Mouse (Mus musculus) hindbrain, embryonic 13.5 days (tissue): Measurements from ENCODE around the gene Cops8. TPM values are rescaled to one million over a fixed set of nuclear protein-coding genes. Genes with fewer than 3 reads are reported as not detected.

Experiments
- ATAC-seq: fragments of 200-750 bp; cut with Nextera tagmentation; 2 replicates; pipeline ENCODE4 v1.8.0; 2017; ENCODE audit warnings: moderate TSS enrichment; ENCODE audit not compliant: low FRiP score
- H3K27ac ChIP-seq: fragments of 300-500 bp; sonication (generic); 2 replicates; pipeline ENCODE4 v1.5.1; 2015; ENCODE audit warnings: inconsistent platforms, mild to moderate bottlenecking, moderate library complexity
- H3K27me3 ChIP-seq: fragments of 300-500 bp; sonication (generic); 2 replicates; pipeline ENCODE4 v1.6.1; 2015; ENCODE audit warnings: mild to moderate bottlenecking, inconsistent platforms
- H3K36me3 ChIP-seq: fragments of 300-500 bp; sonication (generic); 2 replicates; pipeline ENCODE4 v1.6.1; 2015; ENCODE audit warnings: mild to moderate bottlenecking, inconsistent platforms
- H3K4me1 ChIP-seq: fragments of 300-500 bp; sonication (generic); replicated peaks from 2 replicates; pipeline ENCODE4 v1.6.1; 2015; ENCODE audit warnings: inconsistent platforms
- H3K4me2 ChIP-seq: fragments of 300-500 bp; sonication (generic); 2 replicates; pipeline ENCODE4 v1.6.1; 2015; ENCODE audit warnings: inconsistent platforms, mild to moderate bottlenecking, moderate library complexity
- H3K4me3 ChIP-seq: fragments of 300-500 bp; sonication (generic); 2 replicates; pipeline ENCODE4 v1.5.1; 2015; ENCODE audit warnings: mild to moderate bottlenecking, inconsistent platforms
- H3K9ac ChIP-seq: fragments of 300-500 bp; sonication (generic); 2 replicates; pipeline ENCODE4 v1.6.1; 2015; ENCODE audit warnings: mild to moderate bottlenecking, inconsistent platforms
- H3K9me3 ChIP-seq: fragments of 300-500 bp; sonication (generic); 2 replicates; pipeline ENCODE4 v1.6.1; 2016; ENCODE audit warnings: inconsistent platforms
- WGBS: fragments of 180-500 bp; shearing (Covaris S2); methylation state at CpG from one replicate; pipeline ENCODE4 v1.1.7; 2015; 5-methylcytosine and 5-hydroxymethylcytosine counted together
- polyA plus RNA-seq: library from polyadenylated mRNA; unstranded; fragments of >200 nt; fragmentation: Nextera tagmentation; extraction: Ambion mirVana; gene quantifications from 2 replicates; pipeline ENCODE4 v1.2.1, GENCODE M21; 2015

The Cops8 gene
- polyA plus RNA-seq, 1 experiment from 2014 or later, result 178 TPM

DNA sequence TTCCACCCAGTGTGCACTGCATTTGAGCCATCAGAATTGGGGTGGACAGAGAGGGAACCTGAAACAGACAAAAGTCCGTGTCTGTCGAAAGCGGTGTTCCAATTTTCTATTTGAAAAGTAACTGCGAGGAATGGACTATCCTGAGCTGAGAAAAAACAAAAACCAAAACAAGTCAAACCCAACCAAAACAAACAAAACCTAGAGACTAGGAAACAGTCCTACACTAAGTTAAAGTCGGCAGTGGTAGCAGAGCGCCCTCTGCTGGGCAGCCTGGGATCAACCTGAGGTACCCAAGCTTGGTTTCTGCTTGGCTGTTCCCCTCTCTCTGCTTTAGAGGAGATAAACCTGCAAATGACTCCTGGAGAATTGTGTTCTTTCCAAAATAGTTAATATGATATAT is 10.0 kb upstream of the Cops8 start:
- Histone ChIP-seq H3K9ac (no peak overlapping the region), H3K4me3 (no peak overlapping the region), H3K27me3 (peaks cover 15% of the 10 kb centered on the region), H3K4me1 (no peaks in the 10 kb centered on the region; the same call in 1 of the 2 replicates), H3K9me3 (peaks cover 4% of the 10 kb centered on the region; the same call in 1 of the 2 replicates), H3K4me2 (no peak overlapping the region), H3K27ac (no peak overlapping the region), H3K36me3 (no peaks in the 10 kb centered on the region)
- WGBS, result 22% methylated on average over 6 of the region's 6 CpGs
- ATAC-seq, result 0 out of 2 replicates have a peak, but pooled peaks have one; percentile 43

DNA sequence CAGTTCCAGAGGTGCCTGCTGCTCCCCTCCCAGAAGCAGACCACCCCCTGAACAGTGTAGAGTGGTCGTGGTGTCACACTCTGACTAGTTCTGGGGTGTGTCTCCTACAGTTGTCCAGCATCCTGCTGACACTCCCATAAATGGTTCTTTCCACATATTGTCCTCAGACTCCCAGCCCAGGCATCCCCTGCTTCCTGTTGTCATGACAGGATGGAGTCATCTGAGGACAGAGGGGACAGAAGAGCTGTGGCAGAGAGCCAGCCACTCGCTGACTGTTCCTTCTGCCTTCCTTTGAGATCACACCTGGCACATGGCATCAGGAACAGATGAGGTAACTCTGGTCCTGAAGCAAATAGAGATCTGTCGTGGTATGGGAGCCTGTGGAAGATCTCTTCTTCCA is 3.6 kb upstream of the Cops8 start:
- ATAC-seq, result no peak

DNA sequence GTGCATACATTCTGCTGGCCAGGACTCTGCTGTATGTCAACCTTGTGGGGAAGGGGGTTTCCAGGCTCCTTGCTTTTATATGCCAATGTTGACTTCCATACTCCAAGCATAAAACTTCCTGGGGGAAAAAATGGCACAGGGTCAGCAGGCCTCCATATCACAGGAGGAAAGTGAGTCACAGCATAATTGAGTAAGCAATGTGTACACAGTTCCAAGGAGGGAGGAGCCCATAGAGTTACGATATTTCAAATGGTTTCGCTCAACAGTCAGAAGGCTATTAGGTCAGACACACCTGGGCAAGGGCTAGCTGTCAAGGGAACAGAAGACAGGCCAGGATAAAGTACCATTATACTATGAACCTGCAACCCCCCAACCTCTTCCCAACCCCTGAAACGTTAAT is 1.7 kb upstream of the Cops8 start:
- no peak overlapping the region for H3K9ac ChIP-seq
- no peak overlapping the region for H3K27ac ChIP-seq
- no peak for ATAC-seq
- peaks cover 1% of the 10 kb centered on the region; the same call in 1 of the 2 replicates for H3K9me3 ChIP-seq
- H3K4me3 ChIP-seq, result no peak overlapping the region
- H3K4me2 ChIP-seq, result no peak overlapping the region
- 71% methylated on average over 3 of the region's 3 CpGs for WGBS
- peaks cover 8% of the 10 kb centered on the region for H3K36me3 ChIP-seq
- peaks cover 16% of the 10 kb centered on the region for H3K4me1 ChIP-seq
- peaks cover 17% of the 10 kb centered on the region for H3K27me3 ChIP-seq

More for the DNA sequence above, 3.6 kb upstream of the Cops8 start:
- H3K9ac ChIP-seq, result no peak overlapping the region
- no peak overlapping the region for H3K4me3 ChIP-seq
- peaks cover 9% of the 10 kb centered on the region for H3K4me1 ChIP-seq
- H3K27me3 ChIP-seq, result peaks cover 19% of the 10 kb centered on the region
- 51% methylated on average over 3 of the region's 3 CpGs for WGBS
- H3K9me3 ChIP-seq, result peaks cover 4% of the 10 kb centered on the region; the same call in 1 of the 2 replicates
- H3K36me3 ChIP-seq, result no peaks in the 10 kb centered on the region
- no peak overlapping the region for H3K4me2 ChIP-seq
- no peak overlapping the region for H3K27ac ChIP-seq

DNA sequence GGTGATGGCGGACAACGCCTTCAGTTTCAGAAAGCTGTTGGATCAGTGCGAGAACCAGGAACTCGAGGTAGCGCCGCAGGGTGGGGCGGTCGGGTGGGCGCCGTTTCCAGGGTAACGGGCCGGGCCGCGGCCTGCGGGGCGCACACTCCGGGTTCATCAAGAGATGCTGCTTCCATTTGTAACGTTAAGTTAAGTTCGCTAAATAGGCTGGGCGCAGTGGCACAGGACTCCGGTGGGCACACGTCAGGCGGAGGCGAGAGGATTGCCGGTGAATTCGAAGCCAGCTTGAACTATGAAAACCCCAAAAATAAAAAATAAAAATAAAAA is 743 bp downstream of the Cops8 start:
- peak overlapping the region; percentile 82 for H3K4me2 ChIP-seq
- ATAC-seq, result peak; percentile 80
- peaks cover 16% of the 10 kb centered on the region for H3K4me1 ChIP-seq
- peak overlapping the region; percentile 84 for H3K27ac ChIP-seq
- 1% methylated on average over 26 of the region's 26 CpGs for WGBS
- peak overlapping the region; percentile 75 for H3K4me3 ChIP-seq
- H3K27me3 ChIP-seq, result peaks cover 13% of the 10 kb centered on the region
- H3K9me3 ChIP-seq, result no peaks in the 10 kb centered on the region
- H3K9ac ChIP-seq, result peak overlapping the region; percentile 88
- peaks cover 33% of the 10 kb centered on the region for H3K36me3 ChIP-seq

- 94% methylated on average over 5 of the region's 5 CpGs for WGBS
- Histone ChIP-seq H3K4me2 (no peak overlapping the region), H3K9ac (no peak overlapping the region), H3K27me3 (no peaks in the 10 kb centered on the region), H3K4me3 (no peak overlapping the region), H3K27ac (no peak overlapping the region), H3K36me3 (peaks cover 88% of the 10 kb centered on the region), H3K4me1 (peaks cover 6% of the 10 kb centered on the region; the same call in 1 of the 2 replicates), H3K9me3 (no peaks in the 10 kb centered on the region)
- ATAC-seq, result no peak
These were observed 6.6 kb downstream of the Cops8 start for GRCm38 (mm10) chr1:90609363-90609762.

GRCm38 (mm10) chr1:90617258-90617657 is 14.5 kb downstream of the Cops8 start:
- 95% methylated on average over 7 of the region's 7 CpGs for WGBS
- no peaks in the 10 kb centered on the region for H3K27me3 ChIP-seq

GRCm38 (mm10) chr1:90633415-90634030 is 30.7 kb downstream of the Cops8 start:
- no peak overlapping the region for H3K9ac ChIP-seq
- H3K9me3 ChIP-seq, result no peaks in the 10 kb centered on the region
- H3K4me2 ChIP-seq, result no peak overlapping the region
- no peaks in the 10 kb centered on the region for H3K27me3 ChIP-seq
- no peaks in the 10 kb centered on the region for H3K36me3 ChIP-seq
- no peaks in the 10 kb centered on the region for H3K4me1 ChIP-seq
- 84% methylated on average over 6 of the region's 6 CpGs for WGBS
- ATAC-seq, result no peak
- no peak overlapping the region for H3K4me3 ChIP-seq
- no peak overlapping the region for H3K27ac ChIP-seq

More at GRCm38 (mm10) chr1:90617258-90617657, 14.5 kb downstream of the Cops8 start:
- no peaks in the 10 kb centered on the region for H3K4me1 ChIP-seq
- no peak for ATAC-seq
- no peak overlapping the region for H3K27ac ChIP-seq
- no peak overlapping the region for H3K9ac ChIP-seq
- H3K4me3 ChIP-seq, result no peak overlapping the region
- H3K4me2 ChIP-seq, result no peak overlapping the region
- no peaks in the 10 kb centered on the region for H3K9me3 ChIP-seq
- peaks cover 39% of the 10 kb centered on the region for H3K36me3 ChIP-seq

DNA sequence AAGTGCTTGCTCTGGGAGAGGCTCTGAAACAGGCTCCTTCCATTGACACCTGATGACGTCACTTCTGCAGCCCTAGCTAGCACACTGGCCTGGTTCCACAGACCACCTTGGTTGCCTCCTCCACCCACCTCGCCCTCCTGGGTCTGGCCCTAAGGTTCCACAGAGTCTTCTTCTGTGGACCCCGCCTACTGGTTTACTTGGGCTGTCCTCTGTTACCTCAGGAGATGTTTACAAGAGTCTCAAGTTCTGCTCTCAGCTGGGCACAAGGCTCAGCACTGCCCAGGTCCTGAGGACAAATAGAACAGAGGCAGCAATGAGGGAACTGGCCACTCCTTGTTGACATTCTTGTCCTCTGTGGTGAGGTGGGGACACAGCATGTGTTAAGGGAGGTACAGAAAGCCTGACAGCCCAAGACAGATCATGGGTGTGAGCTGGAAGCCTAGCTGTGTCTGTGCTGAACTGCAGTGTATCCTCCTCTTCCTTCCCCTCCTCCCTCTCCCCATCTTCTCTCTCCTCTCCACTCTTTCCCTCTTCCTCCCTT is 31.5 kb downstream of the Cops8 start:
- Histone ChIP-seq H3K9me3 (no peaks in the 10 kb centered on the region), H3K36me3 (no peaks in the 10 kb centered on the region), H3K27ac (no peak overlapping the region), H3K27me3 (no peaks in the 10 kb centered on the region), H3K4me1 (no peaks in the 10 kb centered on the region), H3K9ac (no peak overlapping the region), H3K4me2 (no peak overlapping the region), H3K4me3 (no peak overlapping the region)
- WGBS, result 62% methylated on average over 3 of the region's 3 CpGs
- ATAC-seq, result no peak

- H3K4me3 ChIP-seq, result no peak overlapping the region
- no peak for ATAC-seq
- no peaks in the 10 kb centered on the region for H3K4me1 ChIP-seq
- no peak overlapping the region for H3K9ac ChIP-seq
- no peak overlapping the region for H3K4me2 ChIP-seq
- H3K36me3 ChIP-seq, result no peaks in the 10 kb centered on the region
- H3K27ac ChIP-seq, result no peak overlapping the region
- WGBS, result 72% methylated on average over 7 of the region's 7 CpGs
- H3K27me3 ChIP-seq, result no peaks in the 10 kb centered on the region
- no peaks in the 10 kb centered on the region for H3K9me3 ChIP-seq
These were observed 35.6 kb downstream of the Cops8 start for GRCm38 (mm10) chr1:90638335-90638734.

GRCm38 (mm10) chr1:90650781-90651437 is 48.1 kb downstream of the Cops8 start:
- WGBS, result 20% methylated on average over 4 of the region's 4 CpGs
- ATAC-seq, result peak; percentile 63; the same call in 1 of the 2 replicates
- H3K27ac ChIP-seq, result peak overlapping the region; percentile 52

DNA sequence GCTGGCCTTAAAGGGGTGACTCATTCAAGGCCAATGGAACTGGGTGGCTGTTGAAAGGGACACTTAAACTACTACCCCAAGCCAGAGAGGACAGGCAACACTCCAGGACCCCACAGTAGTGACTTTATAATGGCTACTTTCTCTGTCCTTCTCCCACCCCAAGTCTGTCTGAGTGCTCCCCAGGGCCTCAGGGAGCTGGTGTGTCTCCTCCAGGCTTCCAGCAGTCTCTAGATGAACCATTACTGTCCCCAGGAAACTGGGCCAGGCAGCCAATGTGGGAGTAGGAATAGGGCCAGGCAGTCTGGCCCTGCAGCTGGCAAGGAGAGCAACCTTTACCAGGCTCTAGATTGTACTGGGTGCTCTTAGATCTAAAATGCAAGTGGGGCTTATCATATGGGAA is 49.0 kb downstream of the Cops8 start:
- H3K9ac ChIP-seq, result no peak overlapping the region
- no peaks in the 10 kb centered on the region for H3K9me3 ChIP-seq
- H3K4me2 ChIP-seq, result no peak overlapping the region
- H3K27ac ChIP-seq, result no peak overlapping the region
- 0 out of 2 replicates have a peak, but pooled peaks cover 4% of the 10 kb centered on the region for H3K27me3 ChIP-seq
- no peak overlapping the region for H3K4me3 ChIP-seq
- no peak for ATAC-seq
- no peaks in the 10 kb centered on the region for H3K36me3 ChIP-seq
- H3K4me1 ChIP-seq, result peaks cover 8% of the 10 kb centered on the region

More at GRCm38 (mm10) chr1:90650781-90651437, 48.1 kb downstream of the Cops8 start:
- Histone ChIP-seq H3K9ac (0 out of 2 replicates have a peak overlapping the region, but pooled peaks have one; percentile 51), H3K9me3 (no peaks in the 10 kb centered on the region), H3K36me3 (no peaks in the 10 kb centered on the region), H3K4me3 (no peak overlapping the region), H3K4me2 (no peak overlapping the region), H3K4me1 (peaks cover 8% of the 10 kb centered on the region), H3K27me3 (0 out of 2 replicates have a peak, but pooled peaks cover 4% of the 10 kb centered on the region)

GRCm38 (mm10) chr1:90652553-90652952 is 49.8 kb downstream of the Cops8 start:
- no peak overlapping the region for H3K4me2 ChIP-seq
- 0 out of 2 replicates have a peak, but pooled peaks cover 4% of the 10 kb centered on the region for H3K27me3 ChIP-seq
- no peak overlapping the region for H3K27ac ChIP-seq
- ATAC-seq, result no peak
- no peak overlapping the region for H3K9ac ChIP-seq
- H3K4me1 ChIP-seq, result peaks cover 8% of the 10 kb centered on the region
- H3K4me3 ChIP-seq, result no peak overlapping the region
- WGBS, result 88% methylated on average over 4 of the region's 4 CpGs
- no peaks in the 10 kb centered on the region for H3K9me3 ChIP-seq
- no peaks in the 10 kb centered on the region for H3K36me3 ChIP-seq
